Mouse (Mus musculus): ENCODE measurements around the gene Gm7849. TPM values are rescaled to one million over a fixed set of nuclear protein-coding genes. Genes with fewer than 3 reads are reported as not detected.
"Not testable (repeated sequence)": the region's sequence is repeated elsewhere in the genome, so short reads cannot be mapped to it uniquely, and the experiment has no call there.

Gm7849 gene
- total RNA-seq (2021), result not detected
- long read RNA-seq, experiment 1, result 0 reads
- long read RNA-seq, experiment 2, result 0 reads

DNA sequence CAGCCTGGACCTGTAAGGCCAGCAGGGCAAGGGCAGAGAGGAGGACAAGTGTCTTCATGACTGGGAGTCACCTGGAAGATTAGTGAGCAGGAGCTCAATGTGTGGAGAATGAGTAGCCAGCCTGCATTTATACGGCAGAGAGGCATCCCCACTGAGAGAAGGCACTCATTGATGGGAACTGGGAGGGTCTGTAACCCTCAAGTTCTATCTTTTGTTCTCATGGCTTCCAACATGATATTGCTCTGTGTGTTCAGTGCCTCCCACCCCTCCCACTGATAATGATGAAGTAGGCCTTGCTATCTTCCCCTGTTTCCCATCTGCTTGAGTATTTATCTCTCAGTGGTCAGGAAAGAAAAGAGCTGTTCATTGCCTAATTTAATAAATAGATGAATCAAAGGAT, at the start of gene Gm7849:
Gene Gm7849 (minus strand): TSS at position 101 of the 400 bp plus-strand sequence.
- DNase-seq (ENCODE audit: low spot score in 2 of 2), result not testable (repeated sequence)

DNA sequence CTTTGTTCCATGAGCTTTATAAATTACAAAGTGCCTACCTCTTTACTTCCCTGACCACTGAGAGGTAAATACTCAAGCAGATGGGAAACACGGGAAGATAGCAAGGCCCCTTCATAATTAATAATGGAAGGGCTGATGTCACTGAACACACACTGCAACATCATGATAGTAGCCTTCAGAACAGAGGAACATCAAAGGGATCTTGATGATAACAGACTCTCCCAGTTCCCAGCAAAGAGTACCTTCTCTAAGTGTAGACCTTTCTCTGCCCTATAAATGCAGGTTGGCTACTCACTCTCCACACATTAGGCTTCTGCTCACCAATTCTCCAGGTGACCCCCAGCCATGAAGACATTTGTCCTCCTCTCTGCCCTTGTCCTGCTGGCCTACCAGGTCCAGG, 29.2 kb downstream of the Gm7849 start, which contains the start of gene Defa36:
Gene Defa36 (plus strand): TSS at position 301 of the 400 bp plus-strand sequence.
- not testable (repeated sequence) for DNase-seq (ENCODE audit: low spot score in 2 of 2)

Other genes with a start within 250 kb of the Gm7849 start
- not detected for gene Gm15292, start 206.8 kb downstream of the Gm7849 start, total RNA-seq (2021)
- not detected for gene Defa27, start 141.0 kb downstream of the Gm7849 start, total RNA-seq (2021)
- gene Defa29, start 129.5 kb downstream of the Gm7849 start, total RNA-seq (2021), result not detected
- not detected for gene Defa2, start 78.0 kb downstream of the Gm7849 start, total RNA-seq (2021)
- not detected for gene Defa33, start 64.7 kb downstream of the Gm7849 start, total RNA-seq (2021)
- not detected for gene Defa36, start 29.1 kb downstream of the Gm7849 start, total RNA-seq (2021)
- gene Defa20, start 52.7 kb upstream of the Gm7849 start, total RNA-seq (2021), result not detected
- gene Defa32, start 72.5 kb upstream of the Gm7849 start, total RNA-seq (2021), result not detected
- gene Defa37, start 108.8 kb upstream of the Gm7849 start, total RNA-seq (2021), result not detected
- gene Defa28, start 126.4 kb upstream of the Gm7849 start, total RNA-seq (2021), result not detected
- not detected for gene Gm7861, start 137.9 kb upstream of the Gm7849 start, total RNA-seq (2021)
- gene Defa26, start 161.6 kb upstream of the Gm7849 start, total RNA-seq (2021), result not detected
- gene Defa17, start 199.2 kb upstream of the Gm7849 start, total RNA-seq (2021), result not detected
- gene Defa34, start 209.2 kb upstream of the Gm7849 start, total RNA-seq (2021), result not detected
- gene AY761184, start 247.1 kb upstream of the Gm7849 start, total RNA-seq (2021), result not detected

Data from adrenal gland, adult 18-20 months (tissue).